17 mouse cellular contexts compared by ENCODE assay signal in the genomic region with DNA sequence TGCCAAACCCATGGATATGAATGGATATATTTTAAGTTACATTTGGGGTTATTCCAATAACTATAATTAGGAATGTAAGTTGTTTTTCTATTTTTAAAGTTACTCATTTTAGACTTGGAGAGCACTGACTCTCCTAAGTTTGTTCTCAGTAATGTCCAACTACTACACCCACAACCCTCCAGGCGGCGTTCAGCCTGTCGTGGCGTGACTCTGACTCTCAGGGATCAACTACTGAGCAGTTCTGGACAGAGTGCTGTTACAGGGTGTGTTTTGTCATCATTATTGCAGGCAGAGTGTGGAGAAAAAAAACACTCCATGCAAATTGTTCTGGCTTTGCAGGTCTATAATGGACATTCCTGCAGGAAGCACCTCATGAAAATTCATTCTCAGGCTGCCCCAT.
DNase-seq lines count a peak whose midpoint lies in the region; ATAC-seq and TF ChIP-seq lines count a peak whose summit lies in the region.
"Had no signal": no experiment of that assay in that cellular context is flagged by ENCODE, and none has a peak within 500 bp of the region (broad histone marks: within the 10 kb centered on the region; RNA-seq: fewer than 3 reads in every experiment).

No protein-coding gene starts in this region.

- H3K4me3 ChIP-seq in forebrain, postnatal 0 days (ENCODE audit: low read depth, low read length), result no peak overlapping the region
- H3K4me3 ChIP-seq: erythroblast, embryonic 14.5 days; neural tube, embryonic 12.5 days had no signal

- intact Hi-C loops in gastrocnemius, postnatal 14 days (cut with DNase I; ENCODE audit: low total_unique reads), result no loop called here

- H3K4me1 ChIP-seq in forebrain, postnatal 0 days (ENCODE audit: insufficient read depth), result no peaks in the 10 kb centered on the region

- H3K9me3 ChIP-seq in forebrain, postnatal 0 days (ENCODE audit: low read length), result no peaks in the 10 kb centered on the region
- H3K9me3 ChIP-seq: neural tube, embryonic 12.5 days had no signal

- ATAC-seq in erythroid progenitor cell, adult 5-6 weeks (replicated peaks; ENCODE audit: low FRiP score, poor library complexity, severe bottlenecking), result 0 out of 2 replicates have a peak, but pooled peaks have one; percentile 30
- 0 out of 2 replicates have a peak, but pooled peaks have one; percentile 34 for ATAC-seq in forebrain, postnatal 0 days
- ATAC-seq: activated CD4-positive, CD25-positive, alpha-beta regulatory T cell, adult 4 months; Patski had no signal

- no peak overlapping the region for H3K9ac ChIP-seq in forebrain, postnatal 0 days
- H3K9ac ChIP-seq: neural tube, embryonic 12.5 days had no signal

- no peak overlapping the region for H3K4me2 ChIP-seq in forebrain, postnatal 0 days (ENCODE audit: low read depth)
- H3K4me2 ChIP-seq: neural tube, embryonic 12.5 days had no signal

- no peaks in the 10 kb centered on the region for H3K27me3 ChIP-seq in forebrain, postnatal 0 days (ENCODE audit: insufficient read depth, low read length)
- H3K27me3 ChIP-seq: neural tube, embryonic 12.5 days; Patski had no signal

- DNase-seq in gastrocnemius, postnatal 14 days, result peak; percentile 9
- DNase-seq in gastrocnemius, postnatal 4 days (ENCODE audit: low spot score in 2 of 2), result no peak
- DNase-seq in forebrain, postnatal 0 days, result no peak
- peak; percentile 17 for DNase-seq in kidney, postnatal 10 days
- DNase-seq in embryo, embryonic 10 days (ENCODE audit: low spot score), result no peak
- no peak for DNase-seq in frontal cortex, adult 2 months (ENCODE audit: extremely low spot score in 1 of 2, low spot score in 1 of 2)
- no peak for DNase-seq in adrenal gland, postnatal 4 days (ENCODE audit: low spot score in 2 of 2)
- DNase-seq: adrenal gland, postnatal 14 days; cerebellum, adult 18-20 months; liver; lung, adult 18-20 months; thymus, postnatal 36 days had no signal

- no peak for TF ChIP-seq CTCF in forebrain, postnatal 0 days (IDR thresholded peaks at IDR 0.05; ENCODE audit: low read depth)

- H3K27ac ChIP-seq in forebrain, postnatal 0 days (ENCODE audit: low read depth, low read length), result no peak overlapping the region
- H3K27ac ChIP-seq: neural tube, embryonic 12.5 days had no signal

- no peaks in the 10 kb centered on the region for H3K36me3 ChIP-seq in forebrain, postnatal 0 days (ENCODE audit: insufficient read depth)
- H3K36me3 ChIP-seq: neural tube, embryonic 12.5 days had no signal

- 49% methylated on average over 4 of the region's 4 CpGs for WGBS in forebrain, postnatal 0 days

Comparison
In these comparisons a context has a peak if more than half of its experiments do, and no peak if none do; other contexts are left out.
1. DNase-seq: peak in gastrocnemius, postnatal 14 days (single experiment) and kidney, postnatal 10 days (single experiment); none in gastrocnemius, postnatal 4 days (0 of 2), forebrain, postnatal 0 days (single experiment), embryo, embryonic 10 days (single experiment), frontal cortex, adult 2 months (0 of 2) and adrenal gland, postnatal 4 days (0 of 2).